Mouse (Mus musculus) cerebellum, postnatal 14 days (tissue): ENCODE data around the gene Nmnat2.

Experiments
- DNase-seq, 2 experiments: peaks; one replicate each; pipeline ENCODE4 v3.0.0; 2021; ENCODE audit warnings: mixed read lengths in 2 of 2

The Nmnat2 gene

GRCm38 (mm10) chr1:153094226-153095076, 139.7 kb downstream of the Nmnat2 start:
- DNase-seq: no peak

- no peak for DNase-seq
Measured at GRCm38 (mm10) chr1:153095328-153095727, 140.5 kb downstream of the Nmnat2 start.

GRCm38 (mm10) chr1:153095826-153096727, 141.3 kb downstream of the Nmnat2 start:
- no peak for DNase-seq

GRCm38 (mm10) chr1:153097017-153097675, 142.4 kb downstream of the Nmnat2 start:
- no peak for DNase-seq

- no peak for DNase-seq
Measured at GRCm38 (mm10) chr1:153098586-153098985, 143.8 kb downstream of the Nmnat2 start.

GRCm38 (mm10) chr1:153100912-153101311, 146.1 kb downstream of the Nmnat2 start:
- no peak for DNase-seq

GRCm38 (mm10) chr1:153101327-153101880, 146.6 kb downstream of the Nmnat2 start:
- DNase-seq: peak; percentile 55 to 72

- DNase-seq: no peak
Measured at GRCm38 (mm10) chr1:153102296-153103185, 147.7 kb downstream of the Nmnat2 start.

GRCm38 (mm10) chr1:153103186-153103554, 148.4 kb downstream of the Nmnat2 start:
- no peak for DNase-seq

GRCm38 (mm10) chr1:153104804-153105203, 150.0 kb downstream of the Nmnat2 start:
- DNase-seq: no peak

GRCm38 (mm10) chr1:153107866-153108265, 153.1 kb downstream of the Nmnat2 start:
- DNase-seq: peak; percentile 68 to 82

GRCm38 (mm10) chr1:153109346-153109745, 154.6 kb downstream of the Nmnat2 start:
- no peak for DNase-seq

- DNase-seq: no peak
Measured at GRCm38 (mm10) chr1:153109836-153110235, 155.0 kb downstream of the Nmnat2 start.

- no peak for DNase-seq
Measured at GRCm38 (mm10) chr1:153111596-153111995, 156.8 kb downstream of the Nmnat2 start.

- DNase-seq: no peak
Measured at GRCm38 (mm10) chr1:153115315-153115714, 160.5 kb downstream of the Nmnat2 start.

- no peak for DNase-seq
Measured at GRCm38 (mm10) chr1:153120544-153120943, 165.8 kb downstream of the Nmnat2 start.

- no peak for DNase-seq
Measured at GRCm38 (mm10) chr1:153121320-153121719, 166.5 kb downstream of the Nmnat2 start.

GRCm38 (mm10) chr1:153122764-153123163, 168.0 kb downstream of the Nmnat2 start:
- DNase-seq: no peak

- no peak for DNase-seq
Measured at GRCm38 (mm10) chr1:153124502-153124901, 169.7 kb downstream of the Nmnat2 start.

- DNase-seq: no peak
Measured at GRCm38 (mm10) chr1:153125287-153126275, 170.8 kb downstream of the Nmnat2 start.
